In the genomic region with DNA sequence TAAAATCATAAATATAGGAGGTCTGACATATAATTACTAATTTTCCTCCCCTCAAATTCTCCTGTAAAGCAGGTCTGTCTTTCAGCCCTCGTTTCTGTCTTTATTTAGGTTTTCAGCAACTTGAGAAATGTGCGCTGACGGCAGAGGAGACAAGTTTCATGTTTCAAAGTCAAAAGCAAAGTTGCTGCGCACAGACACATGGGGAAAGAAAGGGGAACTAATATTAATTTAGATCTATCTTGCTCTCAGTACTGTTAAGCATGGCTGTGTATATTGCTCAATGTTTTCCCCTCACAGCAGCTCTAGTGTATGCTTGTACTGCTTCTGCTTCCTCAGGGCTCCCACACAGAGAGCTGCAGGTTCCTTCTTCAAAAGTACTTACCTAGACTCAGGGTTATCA, we compare ENCODE assay signal across 10 mouse cellular contexts. TPM values are rescaled to one million over a fixed set of nuclear protein-coding genes. Genes with fewer than 3 reads are reported as not detected.
A peak's percentile ranks its signal among the peaks of the same experiment; 100 is the strongest.
DNase-seq lines count a peak whose midpoint lies in the region; ATAC-seq and TF ChIP-seq lines count a peak whose summit lies in the region.
"Had no signal": no experiment of that assay in that cellular context is flagged by ENCODE, and none has a peak within 500 bp of the region (broad histone marks: within the 10 kb centered on the region; RNA-seq: fewer than 3 reads in every experiment).

No protein-coding gene starts in this region.

- ATAC-seq in granulocyte monocyte progenitor cell, adult 5-6 weeks (replicated peaks; ENCODE audit: poor library complexity, severe bottlenecking) = peak; percentile 49
- no peak for ATAC-seq in liver, embryonic 15.5 days (ENCODE audit: insufficient read depth)
- ATAC-seq in forebrain, embryonic 12.5 days (ENCODE audit: low FRiP score) = no peak

- peak overlapping the region; percentile 78 for H3K4me3 ChIP-seq in liver, embryonic 15.5 days (replicated peaks)
- no peak overlapping the region for H3K4me3 ChIP-seq in forebrain, embryonic 12.5 days (replicated peaks)
- H3K4me3 ChIP-seq in left cerebral cortex, adult 2 months = no peak overlapping the region

- 12% methylated on average over 4 of the region's 4 CpGs for WGBS in liver, embryonic 15.5 days (ENCODE audit: insufficient replicate concordance)
- WGBS in forebrain, embryonic 12.5 days = 75% methylated on average over 4 of the region's 4 CpGs

- peaks cover 9% of the 10 kb centered on the region for H3K36me3 ChIP-seq in liver, embryonic 15.5 days (replicated peaks)
- no peaks in the 10 kb centered on the region for H3K36me3 ChIP-seq in forebrain, embryonic 12.5 days (replicated peaks)
- H3K36me3 ChIP-seq: midbrain, embryonic 12.5 days had no signal

- intact Hi-C loops in left cerebral cortex, postnatal 36 days (cut with DNase I) = loop anchor here (5.0 kb wide), 1 partner anchor 240 kb away; no protein-coding TSS in a partner anchor
- intact Hi-C loops in left cerebral cortex, adult 2 months (cut with DNase I) = loop anchor here (5.0 kb wide), 2 partner anchors 240 to 385 kb away; no protein-coding TSS in a partner anchor

- no peaks in the 10 kb centered on the region for H3K27me3 ChIP-seq in liver, embryonic 15.5 days
- peaks cover 24% of the 10 kb centered on the region for H3K27me3 ChIP-seq in forebrain, embryonic 12.5 days

- peak; percentile 10 to 20 for DNase-seq in heart, adult 9 months (ENCODE audit: low spot score in 2 of 2)
- DNase-seq in heart, postnatal 4 days = no peak
- DNase-seq in 416B (ENCODE audit: low read depth) = peak; percentile 83
- no peak for DNase-seq in left cerebral cortex, postnatal 36 days (ENCODE audit: low spot score in 2 of 2)
- no peak for DNase-seq in left cerebral cortex, adult 2 months (ENCODE audit: extremely low spot score in 1 of 2, low spot score in 2 of 2)
- DNase-seq: thymus, postnatal 36 days had no signal

- no peak for TF ChIP-seq CTCF in left cerebral cortex, adult 2 months (IDR thresholded peaks at IDR 0.05)

- peak overlapping the region; percentile 68 for H3K4me2 ChIP-seq in liver, embryonic 15.5 days
- H3K4me2 ChIP-seq in forebrain, embryonic 12.5 days = no peak overlapping the region

- H3K27ac ChIP-seq in liver, embryonic 15.5 days (replicated peaks) = peak overlapping the region; percentile 97
- no peak overlapping the region for H3K27ac ChIP-seq in forebrain, embryonic 12.5 days
- H3K27ac ChIP-seq in left cerebral cortex, adult 2 months = no peak overlapping the region
- H3K27ac ChIP-seq: midbrain, embryonic 12.5 days had no signal

- H3K9ac ChIP-seq in liver, embryonic 15.5 days = peak overlapping the region; percentile 92
- no peak overlapping the region for H3K9ac ChIP-seq in forebrain, embryonic 12.5 days

- peaks cover 56% of the 10 kb centered on the region for H3K4me1 ChIP-seq in liver, embryonic 15.5 days (replicated peaks)
- peaks cover 16% of the 10 kb centered on the region for H3K4me1 ChIP-seq in forebrain, embryonic 12.5 days

- H3K9me3 ChIP-seq in liver, embryonic 15.5 days (replicated peaks) = no peaks in the 10 kb centered on the region
- no peaks in the 10 kb centered on the region for H3K9me3 ChIP-seq in forebrain, embryonic 12.5 days
- H3K9me3 ChIP-seq: midbrain, embryonic 12.5 days had no signal

RNA-seq across cellular contexts. Expression of a gene that starts 1.7 kb away (rescaled TPM):
- 1 to 10 TPM; 3.2 to 4.0 TPM for total RNA-seq in heart, postnatal 4 days (2021)
- total RNA-seq in granulocyte monocyte progenitor cell, adult 5-6 weeks (2014; fragmentation: Nextera tagmentation) = 72.8 and 84.9 TPM in 2 replicates
- total RNA-seq in granulocyte monocyte progenitor cell, adult 5-6 weeks (2017) = 80.1 and 85.1 TPM in 2 replicates
- polyA plus RNA-seq in liver, embryonic 15.5 days (2015; fragmentation: Nextera tagmentation; extraction: Ambion mirVana) = 27.7 and 30.8 TPM in 2 replicates
- polyA plus RNA-seq in forebrain, embryonic 12.5 days (2016; fragmentation: Nextera tagmentation; extraction: Ambion mirVana) = 4.7 and 4.9 TPM in 2 replicates
- total RNA-seq in left cerebral cortex, postnatal 36 days (2021) = 10 to 100 TPM; 10.4 to 15.1 TPM
- 10 to 100 TPM; 10.6 to 11.2 TPM for total RNA-seq in left cerebral cortex, adult 2 months (2021)

Comparison
In these comparisons a context has a peak if more than half of its experiments do, and no peak if none do; other contexts are left out.
1. DNase-seq: peak in heart, adult 9 months (2 of 2) and 416B (single experiment); none in heart, postnatal 4 days (single experiment), left cerebral cortex, postnatal 36 days (0 of 2) and left cerebral cortex, adult 2 months (0 of 2).
2. RNA of a gene that starts 1.7 kb away (total RNA-seq): 72.8 to 85.1 TPM in granulocyte monocyte progenitor cell, adult 5-6 weeks; 10.4 to 15.1 TPM in left cerebral cortex, postnatal 36 days, 10.6 to 11.2 TPM in left cerebral cortex, adult 2 months and 3.2 to 4.0 TPM in heart, postnatal 4 days; every median in the first group is over 4 times any median in the second.